Mouse (Mus musculus): ENCODE data around the gene Arhgap15.

- TF ChIP-seq USF1 (IDR thresholded peaks at IDR 0.05; ENCODE audit: low read depth, low read length) (no peak), POLR2A (IDR thresholded peaks at IDR 0.05; ENCODE audit: low read depth, low read length) (no peak), TBP (conservative IDR thresholded peaks at IDR 0.05; ENCODE audit: low read depth, low read length) (no peak), CTCF (conservative IDR thresholded peaks at IDR 0.05 in 1 of 2, IDR thresholded peaks at IDR 0.05 in 1 of 2; ENCODE audit: low read depth in 2 of 2, low read length in 2 of 2) (no peak), CHD1 (IDR thresholded peaks at IDR 0.05; ENCODE audit: low read depth, low read length) (no peak), MAFK (IDR thresholded peaks at IDR 0.05; ENCODE audit: insufficient replicate concordance, low read length) (no peak), HCFC1 (IDR thresholded peaks at IDR 0.05; ENCODE audit: low read depth, low read length) (no peak), ZNF384 (IDR thresholded peaks at IDR 0.05; ENCODE audit: low read depth, low read length) (no peak), CHD2 (IDR thresholded peaks at IDR 0.05; ENCODE audit: low read length) (no peak), EP300 (IDR thresholded peaks at IDR 0.05; ENCODE audit: low read length) (no peak)
Measured at GRCm38 (mm10) chr2:44148550-44149100, 400.0 kb downstream of the Arhgap15 start.

Data from CH12.LX (cell line).